In the genomic region with DNA sequence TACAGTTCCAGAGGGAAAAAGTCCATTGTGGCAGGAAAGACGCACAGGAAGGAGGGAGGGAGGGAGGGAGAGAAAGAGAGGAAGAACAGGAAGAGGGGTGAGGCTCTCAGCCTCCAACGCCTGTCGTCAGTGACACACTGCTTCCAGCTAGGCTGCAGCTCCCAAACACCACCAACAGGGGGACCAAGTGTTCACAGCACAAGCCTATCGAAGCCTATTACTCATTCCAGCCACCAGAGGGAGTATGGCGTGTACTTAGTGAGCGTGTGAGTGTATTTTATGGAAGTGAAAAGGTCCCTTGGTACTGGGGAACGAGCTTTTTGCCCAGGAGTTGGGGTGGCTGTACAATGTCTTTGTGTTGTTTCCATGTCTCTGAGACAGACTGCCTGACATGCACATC, we compare ENCODE assay signal across 9 mouse cellular contexts. TPM values are rescaled to one million over a fixed set of nuclear protein-coding genes. Genes with fewer than 3 reads are reported as not detected.
DNase-seq lines count a peak whose midpoint lies in the region; ATAC-seq and TF ChIP-seq lines count a peak whose summit lies in the region.
"Had no signal": no experiment of that assay in that cellular context is flagged by ENCODE, and none has a peak within 500 bp of the region (broad histone marks: within the 10 kb centered on the region; RNA-seq: fewer than 3 reads in every experiment).

No protein-coding gene starts in this region.

- H3K27ac ChIP-seq in liver, adult 2 months (replicated peaks; ENCODE audit: insufficient read depth, low read depth, low read length): no peak overlapping the region
- H3K27ac ChIP-seq in liver, embryonic 12.5 days: no peak overlapping the region
- H3K27ac ChIP-seq: stomach, embryonic 15.5 days had no signal

- H3K9ac ChIP-seq in liver, adult 2 months (ENCODE audit: low read depth, low read length): no peak overlapping the region
- H3K9ac ChIP-seq in liver, embryonic 12.5 days: no peak overlapping the region
- H3K9ac ChIP-seq: stomach, embryonic 15.5 days had no signal

- in situ Hi-C loops in Patski (cut with MboI; ENCODE audit: low pct_unique_long_range_greater_than_20kb): loop anchor here (5.0 to 25.0 kb wide), 2 partner anchors 109 to 294 kb away; no protein-coding TSS in a partner anchor

- no peak for ATAC-seq in liver, embryonic 12.5 days
- ATAC-seq in Patski: no peak
- peak; percentile 79 for ATAC-seq in neutrophil, adult 5-6 weeks (ENCODE audit: extremely low read depth, insufficient number of reproducible peaks, low FRiP score, poor library complexity, severe bottlenecking)

- H3K4me2 ChIP-seq in liver, embryonic 12.5 days: no peak overlapping the region
- H3K4me2 ChIP-seq: stomach, embryonic 15.5 days had no signal

- TF ChIP-seq POLR2A in liver, adult 2 months (IDR thresholded peaks at IDR 0.05; ENCODE audit: extremely low read depth, insufficient read depth, low read length): no peak

- no peaks in the 10 kb centered on the region for H3K4me1 ChIP-seq in liver, adult 2 months (ENCODE audit: control insufficient read depth, insufficient read depth, low read length)
- H3K4me1 ChIP-seq in liver, embryonic 12.5 days: 0 out of 2 replicates have a peak, but pooled peaks cover 4% of the 10 kb centered on the region

- H3K4me3 ChIP-seq in liver, adult 2 months (ENCODE audit: insufficient read depth, low read depth, low read length): no peak overlapping the region
- no peak overlapping the region for H3K4me3 ChIP-seq in liver, embryonic 12.5 days
- H3K4me3 ChIP-seq: stomach, embryonic 15.5 days had no signal

- CTCF ChIA-PET in Patski (lab: Charles Lee): interaction anchor here (0.7 to 1.7 kb wide), 4 partner anchors 17 to 51 kb away, joined by 3 read pairs; no protein-coding TSS in a partner anchor

- POLR2A ChIA-PET in Patski (lab: Charles Lee): no interaction called here

- no peaks in the 10 kb centered on the region for H3K36me3 ChIP-seq in liver, adult 2 months (ENCODE audit: control insufficient read depth, insufficient read depth, low read length)
- H3K36me3 ChIP-seq in liver, embryonic 12.5 days: no peaks in the 10 kb centered on the region
- H3K36me3 ChIP-seq: stomach, embryonic 15.5 days had no signal

- peak; percentile 54 for DNase-seq in liver, adult 2 months (ENCODE audit: extremely low read depth, low read depth, low spot score)
- no peak for DNase-seq in Patski (ENCODE audit: low read depth, low spot score)
- peak; percentile 83 to 90 for DNase-seq in cerebellum, postnatal 10 days
- peak; percentile 72 for DNase-seq in hindlimb bud, embryonic 11.5 days (ENCODE audit: extremely low spot score, low read depth, low spot score)
- peak; percentile 61 to 62 for DNase-seq in left cerebral cortex, postnatal 36 days (ENCODE audit: low spot score in 2 of 2)
- DNase-seq in thymus, postnatal 25 days: peak; percentile 58

- WGBS in liver, adult 2 months: 33% methylated on average over 7 of the region's 7 CpGs
- WGBS in liver, embryonic 12.5 days (ENCODE audit: insufficient replicate concordance): 13% methylated on average over 7 of the region's 7 CpGs

- H3K9me3 ChIP-seq in liver, embryonic 12.5 days (replicated peaks): no peaks in the 10 kb centered on the region
- H3K9me3 ChIP-seq: stomach, embryonic 15.5 days had no signal

- TF ChIP-seq CTCF in liver, adult 2 months (IDR thresholded peaks at IDR 0.05; ENCODE audit: low read depth, low read length): peak; percentile 87
- peak; percentile 40 for TF ChIP-seq CTCF in Patski (IDR thresholded peaks at IDR 0.05)

- H3K79me2 ChIP-seq in liver, adult 2 months (ENCODE audit: control insufficient read depth, insufficient read depth, low read length): no peaks in the 10 kb centered on the region

- intact Hi-C loops in left cerebral cortex, postnatal 36 days (cut with DNase I): loop anchor here (10.0 kb wide), 1 partner anchor 292 kb away; no protein-coding TSS in a partner anchor

- H3K27me3 ChIP-seq in liver, adult 2 months (ENCODE audit: control insufficient read depth, insufficient read depth, low read length): 0 out of 2 replicates have a peak, but pooled peaks cover 3% of the 10 kb centered on the region
- H3K27me3 ChIP-seq in liver, embryonic 12.5 days (replicated peaks): peaks cover 28% of the 10 kb centered on the region
- no peaks in the 10 kb centered on the region for H3K27me3 ChIP-seq in Patski
- H3K27me3 ChIP-seq: stomach, embryonic 15.5 days had no signal

RNA-seq across cellular contexts. Expression of a gene that starts 6.8 kb away (rescaled TPM):
- 0.13 TPM in 1 of 2 replicates, not detected in the other for total RNA-seq in liver, adult 2 months (2014; rRNA removed)
- polyA plus RNA-seq in liver, adult 2 months (2012; rRNA removed): not detected in 2 replicates
- polyA plus RNA-seq in liver, embryonic 12.5 days (2016; fragmentation: Nextera tagmentation; extraction: Ambion mirVana): not detected in 2 replicates
- 1.4 TPM for polyA plus RNA-seq in Patski (2021)
- total RNA-seq in left cerebral cortex, postnatal 36 days (2021): 1 to 10 TPM; 2.6 to 6.2 TPM
- total RNA-seq in neutrophil, adult 5-6 weeks (2017): not detected in 2 replicates

RNA-seq across cellular contexts. Expression of a gene that starts 17.3 kb away (rescaled TPM):
- total RNA-seq in liver, adult 2 months (2014; rRNA removed): not detected in 2 replicates
- not detected in 2 replicates for polyA plus RNA-seq in liver, adult 2 months (2012; rRNA removed)
- not detected in 2 replicates for polyA plus RNA-seq in liver, embryonic 12.5 days (2016; fragmentation: Nextera tagmentation; extraction: Ambion mirVana)
- polyA plus RNA-seq in Patski (2021): not detected
- not detected for total RNA-seq in left cerebral cortex, postnatal 36 days (2021)
- not detected in 2 replicates for total RNA-seq in neutrophil, adult 5-6 weeks (2017)
- polyA plus RNA-seq: stomach, embryonic 15.5 days had no signal

RNA-seq across cellular contexts. Expression of a gene that starts 21.3 kb away (rescaled TPM):
- total RNA-seq in liver, adult 2 months (2014; rRNA removed): not detected in 2 replicates
- polyA plus RNA-seq in liver, adult 2 months (2012; rRNA removed): not detected in 2 replicates
- not detected in 2 replicates for polyA plus RNA-seq in liver, embryonic 12.5 days (2016; fragmentation: Nextera tagmentation; extraction: Ambion mirVana)
- not detected for polyA plus RNA-seq in Patski (2021)
- not detected for total RNA-seq in left cerebral cortex, postnatal 36 days (2021)
- total RNA-seq in neutrophil, adult 5-6 weeks (2017): not detected in 2 replicates
- polyA plus RNA-seq: stomach, embryonic 15.5 days had no signal

RNA-seq across cellular contexts. Expression of a gene that starts 57.3 kb away (rescaled TPM):
- 4.1 and 5.6 TPM in 2 replicates for total RNA-seq in liver, adult 2 months (2014; rRNA removed)
- 4.1 and 5.1 TPM in 2 replicates for polyA plus RNA-seq in liver, adult 2 months (2012; rRNA removed)
- 2.3 and 2.5 TPM in 2 replicates for polyA plus RNA-seq in liver, embryonic 12.5 days (2016; fragmentation: Nextera tagmentation; extraction: Ambion mirVana)
- polyA plus RNA-seq in Patski (2021): 10.5 TPM
- 10 to 100 TPM; 18.1 to 18.3 TPM for total RNA-seq in left cerebral cortex, postnatal 36 days (2021)
- total RNA-seq in neutrophil, adult 5-6 weeks (2017): 19.8 and 23.3 TPM in 2 replicates
